Mouse (Mus musculus): Measurements from ENCODE around the gene Anxa5. TPM values are rescaled to one million over a fixed set of nuclear protein-coding genes. Genes with fewer than 3 reads are reported as not detected.
A peak's percentile ranks its signal among the peaks of the same experiment; 100 is the strongest.

Gene Anxa5
- polyA plus RNA-seq, 1 experiment from 2014 or later: 62.7 TPM

- Histone ChIP-seq H3K27me3 (replicated peaks; ENCODE audit: control insufficient read depth, insufficient read depth, low read length) (no peaks in the 10 kb centered on the region), H3K4me2 (ENCODE audit: low read length) (no peak overlapping the region), H3K27ac (ENCODE audit: low read depth, low read length) (no peak overlapping the region), H3K9ac (ENCODE audit: low read length) (no peak overlapping the region), H3K4me1 (ENCODE audit: control insufficient read depth, insufficient read depth, low read length) (no peaks in the 10 kb centered on the region), H3K9me3 (replicated peaks; ENCODE audit: control insufficient read depth, low read length) (no peaks in the 10 kb centered on the region), H3K4me3 (ENCODE audit: low read depth, low read length) (no peak overlapping the region), H3K36me3 (ENCODE audit: control insufficient read depth, insufficient read depth, low read length) (no peaks in the 10 kb centered on the region)
- WGBS: 21% methylated on average over 2 of the region's 2 CpGs
- DNase-seq (ENCODE audit: low spot score) (no peak), ATAC-seq (no peak)
Measured at GRCm38 (mm10) chr3:36401900-36402299, 73.8 kb downstream of the Anxa5 start.

GRCm38 (mm10) chr3:36400657-36401056 lies 75.0 kb downstream of the Anxa5 start:
- WGBS: 85% methylated on average over 10 of the region's 10 CpGs
- no peaks in the 10 kb centered on the region for H3K4me1 ChIP-seq (ENCODE audit: control insufficient read depth, insufficient read depth, low read length)
- H3K9me3 ChIP-seq (replicated peaks; ENCODE audit: control insufficient read depth, low read length): no peaks in the 10 kb centered on the region
- H3K27me3 ChIP-seq (replicated peaks; ENCODE audit: control insufficient read depth, insufficient read depth, low read length): no peaks in the 10 kb centered on the region
- H3K27ac ChIP-seq (ENCODE audit: low read depth, low read length): no peak overlapping the region
- DNase-seq (ENCODE audit: low spot score) (peak; percentile 12), ATAC-seq (no peak)
- H3K36me3 ChIP-seq (ENCODE audit: control insufficient read depth, insufficient read depth, low read length): no peaks in the 10 kb centered on the region
- no peak overlapping the region for H3K9ac ChIP-seq (ENCODE audit: low read length)
- H3K4me2 ChIP-seq (ENCODE audit: low read length): no peak overlapping the region
- H3K4me3 ChIP-seq (ENCODE audit: low read depth, low read length): no peak overlapping the region

Small RNA genes lying within 50 kb of the gene (microRNA-seq; reads per million reads assigned to microRNA genes)
- gene Mir7009: not detected

Other genes starting within 250 kb of the Anxa5 start
- 0.25 TPM in 1 of 2 replicates, not detected in the other for gene 1810062G17Rik, start within 50 bp of the Anxa5 start, polyA plus RNA-seq (2014; fragmentation: Nextera tagmentation; extraction: Ambion mirVana)
- 0.10 and 0.37 TPM in 2 replicates for gene Gm11549, start 45.9 kb upstream of the Anxa5 start, polyA plus RNA-seq (2014; fragmentation: Nextera tagmentation; extraction: Ambion mirVana)
- gene Exosc9, start 76.7 kb upstream of the Anxa5 start, polyA plus RNA-seq (2014; fragmentation: Nextera tagmentation; extraction: Ambion mirVana): 92.1 and 93.0 TPM in 2 replicates
- gene Ccna2, start 96.3 kb upstream of the Anxa5 start, polyA plus RNA-seq (2014; fragmentation: Nextera tagmentation; extraction: Ambion mirVana): 116 and 143 TPM in 2 replicates
- gene Bbs7, start 137.6 kb upstream of the Anxa5 start, polyA plus RNA-seq (2014; fragmentation: Nextera tagmentation; extraction: Ambion mirVana): 16.6 and 20.2 TPM in 2 replicates
- 4.8 and 5.6 TPM in 2 replicates for gene Trpc3, start 214.3 kb upstream of the Anxa5 start, polyA plus RNA-seq (2014; fragmentation: Nextera tagmentation; extraction: Ambion mirVana)